Mouse (Mus musculus) cerebellum, postnatal 4 days (tissue): ENCODE measurements around the gene Zfp652.

ENCODE experiments used
- DNase-seq, 2 experiments: peaks; one replicate each; pipeline ENCODE4 v3.0.0; 2022; ENCODE audit warnings: low spot score in 2 of 2, mixed read lengths in 1 of 2

Zfp652 gene

DNA sequence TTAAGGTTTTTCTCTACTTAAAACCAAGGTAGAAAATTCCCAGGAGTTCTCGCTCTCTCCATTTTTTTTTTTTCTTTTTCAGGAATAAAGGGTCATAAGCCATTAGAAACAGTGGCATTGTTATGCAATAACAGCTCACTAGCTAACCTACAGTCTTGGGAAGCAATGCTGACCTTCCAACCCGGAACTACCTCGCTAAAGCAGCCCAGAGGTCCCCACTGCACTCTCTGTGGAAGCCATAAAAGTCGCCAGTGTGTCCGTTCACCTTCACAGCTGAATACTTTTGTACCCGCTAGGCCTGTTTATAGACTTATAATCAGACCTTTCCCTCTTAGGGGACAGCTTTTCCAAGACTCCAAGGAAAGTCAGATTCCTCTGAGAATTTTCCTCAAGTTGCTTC lies 55.8 kb downstream of the Zfp652 start:
- no peak for DNase-seq

DNA sequence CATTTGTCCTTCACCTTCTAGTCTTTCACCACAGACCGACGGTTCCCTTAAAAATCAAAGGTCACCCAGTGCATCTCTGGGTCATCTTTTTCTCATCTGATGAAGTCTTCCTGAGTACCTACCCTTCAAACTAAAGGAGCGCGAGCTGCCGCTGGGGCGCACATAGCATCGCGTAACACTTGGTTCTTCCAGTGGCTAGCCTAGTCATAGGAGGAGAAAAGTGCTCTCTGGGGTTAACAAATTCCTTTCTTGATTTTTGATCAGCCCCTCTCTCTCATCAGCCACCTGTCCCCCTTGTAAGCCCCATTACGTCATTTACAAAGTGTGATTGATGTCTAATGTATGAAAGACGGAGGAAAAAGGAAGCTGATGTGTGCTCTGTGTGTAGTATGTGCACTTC lies 56.7 kb downstream of the Zfp652 start:
- no peak for DNase-seq

DNA sequence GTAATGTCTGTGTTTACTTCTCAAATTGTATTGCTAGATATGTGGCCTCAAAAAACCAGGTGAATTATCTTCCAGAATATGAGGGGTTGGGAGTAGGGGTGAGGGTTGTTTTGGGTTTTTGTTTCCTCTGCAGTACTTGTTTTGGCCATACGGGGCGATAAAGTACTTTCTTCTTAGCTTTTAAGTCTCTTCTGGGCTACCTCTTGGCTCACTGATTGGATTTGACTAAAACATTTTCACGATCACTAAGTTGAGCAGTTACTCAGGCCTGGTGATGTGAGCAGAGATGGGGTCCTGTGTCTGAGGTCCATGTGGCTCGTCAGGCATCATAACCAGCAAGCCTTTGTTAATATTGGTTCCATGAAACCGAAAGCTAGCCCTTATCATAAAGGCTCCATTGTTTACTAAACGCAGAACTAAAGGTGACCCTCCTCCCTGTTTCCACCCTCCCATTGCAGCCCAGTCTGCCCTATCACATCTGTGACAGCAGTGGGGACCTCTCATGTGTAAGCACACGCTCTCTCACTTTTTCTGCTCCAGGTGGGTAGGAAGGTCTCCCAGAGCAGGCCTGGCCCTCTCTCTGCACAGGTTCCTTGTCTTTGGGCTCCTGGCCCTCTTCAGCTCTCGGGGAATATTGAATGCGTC lies 58.4 kb downstream of the Zfp652 start:
- DNase-seq: no peak

DNA sequence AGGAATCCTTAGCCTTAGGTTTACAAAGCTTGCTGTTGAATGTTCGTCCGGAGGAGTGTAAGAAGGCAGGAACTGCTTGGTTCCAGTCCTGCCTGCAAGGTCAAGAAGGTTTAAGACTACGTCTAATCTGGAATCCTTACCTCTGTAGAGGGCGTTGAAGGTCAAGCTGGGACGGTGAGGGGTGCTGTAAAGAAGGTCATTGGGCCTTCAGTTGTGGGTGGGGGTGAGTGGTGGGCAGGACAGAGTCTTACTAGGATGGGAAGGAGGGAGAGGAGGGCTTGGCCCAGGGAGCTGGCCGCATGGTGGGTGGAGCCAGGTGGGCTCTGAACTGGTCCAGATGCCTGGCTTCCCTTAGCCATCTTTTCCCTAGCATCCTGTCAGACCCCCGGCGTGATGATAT lies 59.2 kb downstream of the Zfp652 start:
- no peak for DNase-seq

DNA sequence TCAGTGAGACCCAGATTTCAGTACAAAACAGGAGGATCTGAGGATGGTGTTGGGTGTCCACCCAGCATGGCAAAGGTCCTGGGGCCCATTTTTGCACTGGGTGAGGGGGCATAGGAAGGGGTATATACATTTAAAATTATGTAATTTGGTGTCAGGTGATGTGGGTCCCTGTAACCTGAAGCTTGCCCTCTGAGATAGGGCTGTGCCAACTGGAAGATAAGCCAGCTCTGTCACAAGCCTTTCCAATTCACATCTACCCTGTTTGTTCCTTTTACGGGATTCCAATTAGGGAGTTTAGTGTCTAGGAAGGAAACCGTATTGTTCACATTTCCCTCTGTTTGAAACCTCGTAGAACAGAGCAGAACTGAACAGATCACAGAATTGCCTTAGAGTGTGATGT lies 60.8 kb downstream of the Zfp652 start:
- DNase-seq: no peak

DNA sequence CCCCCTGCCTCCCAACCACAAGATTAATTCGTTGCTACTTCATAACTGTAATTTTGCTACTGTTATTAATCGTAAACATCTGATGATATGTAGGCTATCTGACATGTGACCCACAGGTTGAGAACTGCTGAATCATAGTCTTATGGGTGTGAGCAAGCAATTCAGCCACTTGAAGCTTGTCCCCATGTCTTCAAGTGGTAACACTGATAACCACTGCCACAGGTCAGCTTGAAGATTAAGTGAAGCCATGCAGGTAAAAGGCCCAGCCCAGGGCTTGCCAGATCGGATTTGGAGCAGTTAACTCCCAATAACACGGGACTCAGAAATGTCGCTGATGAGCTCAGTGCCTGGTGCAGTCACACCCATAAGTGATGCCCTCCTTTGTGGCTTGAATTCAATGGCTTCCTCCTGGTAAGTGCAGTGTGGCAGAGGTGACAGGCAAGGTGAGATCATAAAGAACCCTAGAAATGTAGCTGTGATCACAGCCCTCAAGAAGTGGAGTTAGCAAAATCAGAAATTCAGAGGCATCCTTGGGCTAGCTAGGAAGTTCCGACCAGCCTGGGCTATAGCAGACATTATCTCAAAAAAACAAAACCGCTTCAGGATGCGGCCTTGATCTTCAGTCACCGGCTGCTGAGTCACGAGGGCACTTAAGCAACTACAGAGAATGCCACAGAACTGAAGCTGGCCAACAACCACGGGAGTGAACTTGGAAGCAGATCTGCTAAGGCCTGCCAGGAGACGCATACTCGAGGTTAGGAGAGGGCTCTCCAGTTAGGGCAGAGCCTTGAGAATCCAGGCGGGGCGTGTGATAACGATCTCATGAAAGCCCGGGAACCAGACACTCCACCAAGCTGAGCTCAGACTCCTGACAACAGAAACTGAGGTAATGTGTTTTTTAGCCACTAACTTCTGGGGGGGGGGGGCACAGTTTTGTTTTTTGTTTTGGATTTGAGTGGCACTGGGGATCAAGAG lies 65.1 kb downstream of the Zfp652 start:
- no peak for DNase-seq

DNA sequence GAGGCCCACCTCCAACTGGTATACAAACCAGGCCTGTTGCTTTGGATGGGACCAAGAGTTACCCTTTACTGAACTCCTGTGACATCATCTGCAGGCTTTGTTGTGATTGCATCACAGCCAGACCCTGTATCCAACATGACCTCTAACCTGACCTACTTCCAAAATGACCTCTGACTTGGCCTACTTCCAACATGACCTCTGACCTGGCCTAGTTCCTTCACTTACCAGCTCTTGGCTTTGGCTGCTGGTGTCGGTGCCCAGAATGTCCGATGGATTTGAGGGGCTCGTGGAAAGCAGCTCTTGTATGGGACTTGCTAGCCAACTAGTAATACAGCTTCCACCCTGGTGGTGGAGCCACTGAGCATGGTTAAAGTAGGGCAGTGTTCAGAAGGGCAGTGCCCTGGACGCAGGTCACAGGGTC lies 66.4 kb downstream of the Zfp652 start:
- DNase-seq: no peak

DNA sequence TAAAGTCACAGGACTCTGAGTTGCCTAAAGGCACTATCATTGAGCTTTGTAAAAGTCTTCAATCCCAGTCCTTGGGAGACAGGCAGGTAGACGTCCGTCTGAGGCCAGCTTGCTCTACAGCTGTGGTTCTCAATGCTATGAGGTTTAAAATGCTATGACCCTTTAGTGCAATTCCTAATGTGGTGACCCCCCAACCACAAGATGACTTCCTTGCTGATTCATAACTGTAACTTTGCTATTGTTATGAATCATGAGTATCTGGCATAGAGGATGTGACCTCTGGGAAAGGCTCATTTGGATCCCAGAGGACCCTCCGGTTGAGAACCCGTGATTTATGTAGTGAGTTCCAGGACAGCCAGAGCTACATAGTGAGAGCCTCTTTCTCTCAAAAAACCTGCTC lies 66.9 kb downstream of the Zfp652 start:
- DNase-seq: no peak

DNA sequence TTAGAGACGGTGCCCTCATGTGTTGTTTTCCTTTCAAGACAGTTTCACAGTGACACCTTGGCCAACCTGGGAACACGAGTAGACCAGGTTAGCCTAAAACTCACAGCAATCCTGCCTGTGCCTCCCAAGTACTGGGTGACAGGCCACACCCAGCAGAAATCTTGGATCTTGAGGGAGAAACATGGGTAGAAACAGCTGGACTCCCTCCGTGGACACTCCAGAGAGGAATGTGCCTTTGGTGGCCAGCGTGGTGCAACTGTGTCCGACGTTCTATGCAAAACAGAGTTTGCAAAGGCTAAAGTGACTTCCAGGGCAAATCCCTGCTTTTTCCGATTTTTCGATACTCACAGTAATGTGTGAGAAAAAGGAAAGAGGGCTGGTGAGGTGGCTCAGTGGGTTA lies 68.0 kb downstream of the Zfp652 start:
- no peak for DNase-seq

DNA sequence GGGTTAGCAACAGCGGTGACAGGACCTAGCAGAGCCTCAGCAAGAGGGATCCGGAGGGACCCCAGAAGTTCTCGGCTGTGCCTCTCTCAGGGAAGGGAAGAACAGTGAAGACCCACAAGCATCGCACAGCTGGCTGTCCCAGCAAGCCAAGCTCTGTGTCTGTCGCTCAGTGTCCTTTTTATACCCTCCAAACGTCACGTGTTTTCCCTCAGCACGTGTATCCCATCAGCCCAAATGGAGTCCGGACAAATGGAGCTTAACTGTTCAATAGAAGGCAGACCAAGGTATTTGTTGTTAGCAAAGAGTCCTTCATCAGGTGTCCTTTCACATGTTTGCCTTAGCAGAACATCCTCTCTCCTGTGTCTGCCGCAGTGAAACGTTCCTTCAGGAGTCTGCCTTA lies 69.1 kb downstream of the Zfp652 start:
- DNase-seq: no peak

DNA sequence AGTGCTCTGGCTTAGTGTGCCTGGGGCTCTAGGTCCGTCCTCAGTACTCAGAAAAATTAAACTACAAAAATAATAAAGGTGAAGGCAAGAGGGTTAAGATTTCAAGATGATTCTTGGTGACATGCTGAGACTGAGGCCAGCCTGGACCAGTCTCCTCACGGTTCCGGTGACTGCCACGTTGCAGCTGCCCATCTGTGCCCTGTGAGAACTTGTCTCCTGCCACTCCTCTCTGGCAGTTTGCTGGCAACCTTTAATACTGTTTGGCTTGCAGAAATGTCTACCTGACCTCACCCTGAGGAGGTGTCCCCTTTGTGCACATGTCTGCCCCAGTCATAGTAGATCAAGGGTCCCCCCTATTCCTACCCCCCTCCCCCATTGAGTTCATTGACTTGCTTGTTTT lies 71.0 kb downstream of the Zfp652 start:
- no peak for DNase-seq

DNA sequence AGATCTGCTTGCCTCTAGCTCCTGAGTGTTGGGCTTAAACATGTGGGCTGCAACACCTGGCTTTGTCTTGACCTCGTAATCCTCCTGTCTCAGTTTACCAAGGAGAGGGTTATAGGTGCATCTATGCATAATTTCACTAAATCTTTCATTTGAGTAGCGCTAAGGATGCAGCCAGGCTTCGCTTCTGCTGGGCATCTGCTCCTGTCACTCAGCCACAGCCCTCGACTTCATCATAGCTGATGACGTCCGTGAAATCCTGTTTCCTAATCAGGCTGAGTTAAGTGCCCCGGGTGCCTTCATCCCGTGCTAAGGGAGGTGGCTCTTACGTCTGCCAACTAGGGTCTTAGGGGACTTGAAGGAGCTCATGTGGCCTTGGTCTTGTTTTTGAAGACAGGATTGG lies 71.5 kb downstream of the Zfp652 start:
- DNase-seq: no peak

DNA sequence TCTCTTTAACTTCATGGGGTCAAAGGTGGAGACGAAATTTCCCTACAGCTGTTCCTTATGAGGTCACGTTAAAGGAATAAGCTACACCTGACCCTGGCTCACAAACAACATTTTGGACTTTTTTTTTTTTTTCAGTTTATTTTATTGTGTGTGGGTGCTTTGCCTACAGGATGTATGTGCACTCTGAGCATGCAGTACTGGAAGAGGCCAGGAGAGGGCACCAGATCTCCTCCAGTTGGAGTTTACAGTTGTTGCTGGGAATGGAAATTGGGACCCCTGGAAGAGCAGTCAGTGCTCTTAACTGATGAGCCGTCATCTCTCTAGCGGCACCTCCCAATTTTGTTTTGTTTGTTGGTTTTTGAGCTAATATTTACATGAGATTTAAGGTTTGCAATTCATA lies 73.2 kb downstream of the Zfp652 start:
- no peak for DNase-seq

DNA sequence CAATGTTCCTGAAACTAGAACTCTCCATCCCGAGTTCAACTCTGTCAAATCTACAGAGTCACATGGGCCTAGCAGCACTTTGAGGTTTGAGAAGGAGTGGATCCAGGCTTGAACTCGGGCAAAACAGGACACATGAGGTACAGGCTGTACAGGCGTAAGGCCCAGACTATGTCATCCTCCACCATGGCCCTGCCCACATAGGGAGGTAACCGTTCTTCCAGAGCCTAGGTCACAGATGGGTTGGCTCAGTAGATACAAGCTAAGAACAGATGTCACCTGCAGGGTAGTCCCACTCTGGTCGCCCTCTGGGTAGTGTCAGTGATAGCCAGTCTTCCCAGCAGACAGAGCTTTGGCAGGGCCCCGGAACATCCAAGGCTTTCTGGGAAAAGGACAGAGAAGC lies 74.0 kb downstream of the Zfp652 start:
- DNase-seq: no peak

DNA sequence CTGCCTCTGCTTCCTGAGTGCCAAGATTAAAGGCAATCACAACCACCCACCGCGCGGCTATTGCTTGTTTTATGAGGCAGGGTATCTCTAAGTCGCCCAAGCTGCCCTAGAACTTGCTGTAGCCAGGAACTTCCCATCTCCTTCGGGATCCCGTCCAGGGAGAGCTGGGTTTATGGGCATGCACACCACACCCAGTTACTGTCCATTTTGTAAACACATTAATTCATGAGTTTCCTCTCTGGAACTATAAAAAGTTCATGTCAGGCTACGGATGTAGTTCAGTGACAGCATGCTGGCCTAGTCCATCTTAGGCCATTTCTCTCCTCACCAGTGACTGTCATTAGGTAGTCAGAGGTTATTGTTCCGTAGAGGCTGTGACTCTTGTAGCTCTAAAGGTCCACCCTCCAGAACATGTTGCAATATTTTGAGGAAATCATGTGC lies 77.0 kb downstream of the Zfp652 start:
- no peak for DNase-seq

DNA sequence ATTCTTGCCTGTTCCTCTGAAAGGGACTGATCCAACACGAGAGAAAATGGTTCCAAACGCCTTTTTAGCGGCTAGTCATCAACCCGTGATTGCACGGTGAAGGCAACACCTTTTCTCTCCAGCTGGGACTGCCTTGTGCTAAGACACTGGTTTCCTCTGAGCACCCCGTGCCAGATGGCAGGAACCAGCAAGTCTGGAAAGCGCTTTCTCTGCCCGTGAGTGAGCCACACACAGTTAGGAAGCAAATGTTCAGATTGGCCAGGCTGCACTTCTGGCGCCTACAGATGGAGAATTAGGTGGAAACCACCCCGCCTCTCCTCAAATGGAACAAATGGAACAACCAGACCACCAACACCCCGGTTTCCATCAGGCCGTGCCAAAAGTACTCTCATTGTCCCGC lies 79.3 kb downstream of the Zfp652 start:
- no peak for DNase-seq

DNA sequence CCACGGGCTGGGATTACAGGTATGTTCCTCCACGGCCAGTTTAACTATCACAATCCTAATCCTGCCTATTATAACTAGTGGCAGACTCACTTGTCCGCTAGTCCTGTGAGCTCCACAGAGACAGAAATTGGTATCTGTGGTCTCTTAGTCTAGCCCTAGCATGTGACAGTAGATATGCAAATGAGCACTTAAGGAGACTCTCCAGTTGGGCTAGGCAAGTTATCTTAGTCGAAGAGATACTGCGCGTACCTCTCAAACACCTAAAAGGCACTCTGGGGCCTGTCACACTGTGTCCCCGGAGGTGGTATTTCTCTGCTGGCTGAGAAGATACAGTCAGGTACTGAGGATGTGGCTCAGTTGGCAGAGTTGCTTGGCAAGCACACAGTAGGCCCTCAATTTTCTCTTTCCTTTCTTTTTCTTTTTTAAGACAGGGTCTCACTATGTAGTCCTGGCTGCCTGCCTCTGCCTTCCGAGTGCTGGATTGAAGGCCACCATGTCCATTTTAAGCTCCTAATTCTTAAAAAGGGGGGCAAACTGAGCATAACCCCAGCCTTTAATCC lies 80.6 kb downstream of the Zfp652 start:
- no peak for DNase-seq

DNA sequence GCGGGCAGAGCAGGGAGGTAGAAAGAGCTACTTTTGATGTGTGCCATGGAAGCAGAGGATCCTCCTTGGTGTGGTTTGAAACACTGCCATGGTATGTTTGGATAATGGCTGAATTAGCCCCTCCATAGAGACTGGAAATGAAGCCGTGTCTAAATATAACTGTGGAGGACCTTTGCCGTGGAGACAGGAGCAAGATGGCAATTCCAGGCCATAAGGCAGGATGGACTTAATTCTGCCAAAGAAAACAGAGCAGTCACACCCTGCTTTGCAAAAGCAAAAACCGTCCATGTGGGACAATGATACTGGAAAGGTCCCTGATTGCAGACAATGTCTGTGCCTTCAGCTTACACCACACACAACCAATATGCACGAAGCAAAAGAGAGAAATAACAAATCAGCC lies 81.7 kb downstream of the Zfp652 start:
- DNase-seq: no peak

DNA sequence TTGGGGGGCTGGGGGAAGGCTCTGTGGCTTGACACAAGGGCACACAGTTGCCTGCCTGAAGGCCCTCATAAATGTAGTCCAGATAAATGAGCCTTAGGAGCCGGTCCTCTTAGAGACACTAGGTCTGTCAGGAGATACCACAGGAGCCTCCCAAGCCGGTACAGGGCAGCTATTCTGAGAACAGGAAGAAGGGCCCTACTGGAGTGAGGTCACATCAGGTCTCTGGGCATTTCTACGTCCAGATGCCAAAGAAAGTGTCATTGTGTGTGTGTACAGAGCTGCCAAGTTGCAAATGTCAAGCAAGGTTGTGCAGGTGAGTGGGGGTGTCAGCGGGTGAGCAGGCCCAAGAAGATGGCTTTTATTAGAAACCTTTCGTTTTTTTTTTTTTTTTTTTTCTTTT lies 83.1 kb downstream of the Zfp652 start:
- DNase-seq: no peak

DNA sequence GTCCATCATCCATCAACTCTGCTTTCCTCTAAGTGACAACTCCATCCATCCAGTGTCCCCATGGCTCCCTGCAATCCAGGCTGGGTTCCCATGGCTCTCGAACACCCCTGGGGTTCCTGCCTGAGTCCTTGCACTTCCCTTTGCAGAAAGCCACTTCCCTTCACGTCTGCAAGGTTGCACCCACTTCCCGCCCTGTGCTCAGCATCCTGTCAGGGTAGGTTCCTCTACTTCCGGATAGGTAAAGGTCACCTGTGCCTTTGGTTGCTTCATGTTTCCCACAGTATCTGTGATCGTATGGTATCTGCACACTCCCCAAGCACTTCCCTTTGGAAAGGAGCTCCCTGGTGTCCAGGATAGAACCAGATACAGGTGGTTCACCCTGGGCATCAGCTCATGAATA lies 92.5 kb downstream of the Zfp652 start:
- no peak for DNase-seq

DNA sequence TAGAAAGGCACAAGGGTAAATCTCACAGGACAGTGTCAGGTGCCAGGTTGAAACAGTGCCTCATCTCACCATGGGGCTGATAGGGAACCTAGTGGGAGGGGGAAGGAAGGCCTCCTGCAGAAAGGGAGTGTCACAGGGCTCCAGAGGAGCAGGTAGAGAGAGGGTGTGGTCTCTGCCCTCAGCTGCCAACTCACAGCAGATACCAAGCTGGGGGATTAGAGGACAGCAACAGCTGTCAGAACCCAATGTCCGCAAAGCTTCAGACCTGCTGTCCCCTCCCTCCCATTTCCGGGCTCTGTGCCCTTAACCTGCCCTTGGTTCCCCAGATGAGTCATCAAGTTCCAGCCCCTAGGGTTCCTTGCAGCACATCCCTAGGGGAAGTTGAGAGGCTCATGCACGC lies 93.1 kb downstream of the Zfp652 start:
- no peak for DNase-seq

DNA sequence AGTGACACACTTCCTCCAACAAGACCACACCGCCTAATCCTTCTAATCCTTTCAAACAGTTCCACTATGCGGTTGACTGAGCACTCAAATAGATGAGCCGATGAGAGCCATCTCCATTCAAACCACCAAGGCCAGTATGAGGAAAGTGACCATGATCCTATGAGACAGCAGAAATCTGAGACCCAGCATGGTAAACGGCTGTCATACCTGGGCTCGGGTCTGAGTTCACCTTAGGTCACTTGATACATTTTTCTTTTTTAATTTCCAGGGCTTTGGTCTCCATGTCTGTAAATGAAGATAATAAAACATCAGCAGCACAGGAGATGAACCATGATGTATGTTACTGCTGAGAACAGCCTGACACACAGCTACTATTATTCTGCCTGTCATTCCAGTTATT lies 95.4 kb downstream of the Zfp652 start:
- no peak for DNase-seq

DNA sequence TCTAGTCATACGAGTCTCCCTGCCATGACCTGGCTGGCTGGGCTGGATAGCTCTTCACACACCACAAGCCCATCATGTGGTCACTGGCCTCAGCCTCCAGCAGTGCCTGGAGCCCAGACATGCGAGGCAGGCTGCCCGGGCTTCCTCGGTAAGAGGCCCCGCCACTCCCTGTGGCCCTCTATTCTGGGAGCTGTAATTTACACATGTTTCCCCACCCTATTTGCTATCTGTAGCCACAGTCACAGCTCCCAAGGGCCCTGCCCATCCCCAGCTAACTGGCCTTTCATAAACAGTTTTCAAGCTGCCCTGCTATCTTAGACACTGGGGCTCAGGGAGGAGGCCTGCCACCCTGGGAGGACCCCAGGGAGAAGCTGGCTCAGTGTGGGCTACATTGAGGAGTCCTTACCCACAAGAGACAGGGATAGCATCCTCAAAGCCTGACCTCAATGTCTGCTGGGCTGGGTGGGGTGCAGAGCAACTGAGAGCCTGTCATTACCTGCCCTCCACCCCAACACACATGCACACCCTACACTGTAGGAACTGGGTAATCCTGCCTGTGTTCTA lies 96.1 kb downstream of the Zfp652 start:
- DNase-seq: no peak
